Mouse (Mus musculus) cerebellum, adult 2 months (tissue): ENCODE measurements around the gene Ecm2.

Experiments
- CTCF ChIP-seq: fragments of 200-500 bp; IDR thresholded peaks from 2 replicates; pipeline ENCODE4 v1.5.1; 2011; ENCODE audit warnings: low read depth, mild to moderate bottlenecking, control low read depth, low read length, moderate library complexity, borderline replicate concordance; ENCODE audit not compliant: insufficient read depth
- POLR2A ChIP-seq: fragments of 200-500 bp; IDR thresholded peaks from 2 replicates; pipeline ENCODE4 v1.6.1; 2011; ENCODE audit warnings: low read length, control low read depth, borderline replicate concordance; ENCODE audit not compliant: insufficient read depth

- TF ChIP-seq CTCF = no peak
- no peak for TF ChIP-seq POLR2A
Observed at GRCm38 (mm10) chr13:49465875-49466274, 38.7 kb upstream of the Ecm2 start.
